Mouse (Mus musculus): ENCODE data around the gene Hdac5. TPM values are rescaled to one million over a fixed set of nuclear protein-coding genes. Genes with fewer than 3 reads are reported as not detected.

Hdac5 gene
- polyA plus RNA-seq, 1 experiment from 2014 or later: 88.2 TPM

Small RNA genes lying within 50 kb of the gene (microRNA-seq; reads per million reads assigned to microRNA genes)
- 3.2 reads per million, percentile 6 among the genes with 10 or more reads in this experiment for gene Mir8101

Other genes starting within 250 kb of the Hdac5 start
- gene Cfap97d1, start 245.9 kb downstream of the Hdac5 start, polyA plus RNA-seq (2015; fragmentation: Nextera tagmentation; extraction: Ambion mirVana): not detected in 2 replicates
- 8.5 and 8.7 TPM in 2 replicates for gene Dusp3, start 243.2 kb downstream of the Hdac5 start, polyA plus RNA-seq (2015; fragmentation: Nextera tagmentation; extraction: Ambion mirVana)
- 40.8 and 41.0 TPM in 2 replicates for gene Mpp3, start 201.7 kb downstream of the Hdac5 start, polyA plus RNA-seq (2015; fragmentation: Nextera tagmentation; extraction: Ambion mirVana)
- 0.27 and 0.31 TPM in 2 replicates for gene Cd300lg, start 188.7 kb downstream of the Hdac5 start, polyA plus RNA-seq (2015; fragmentation: Nextera tagmentation; extraction: Ambion mirVana)
- gene Mpp2, start 141.7 kb downstream of the Hdac5 start, polyA plus RNA-seq (2015; fragmentation: Nextera tagmentation; extraction: Ambion mirVana): 19.8 and 22.0 TPM in 2 replicates
- gene Ppy, start 128.8 kb downstream of the Hdac5 start, polyA plus RNA-seq (2015; fragmentation: Nextera tagmentation; extraction: Ambion mirVana): not detected in 2 replicates
- not detected in 2 replicates for gene Pyy, start 122.3 kb downstream of the Hdac5 start, polyA plus RNA-seq (2015; fragmentation: Nextera tagmentation; extraction: Ambion mirVana)
- not detected in 2 replicates for gene Nags, start 84.7 kb downstream of the Hdac5 start, polyA plus RNA-seq (2015; fragmentation: Nextera tagmentation; extraction: Ambion mirVana)
- 35.6 and 39.0 TPM in 2 replicates for gene Tmem101, start 73.8 kb downstream of the Hdac5 start, polyA plus RNA-seq (2015; fragmentation: Nextera tagmentation; extraction: Ambion mirVana)
- gene Lsm12, start 44.9 kb downstream of the Hdac5 start, polyA plus RNA-seq (2015; fragmentation: Nextera tagmentation; extraction: Ambion mirVana): 155 and 158 TPM in 2 replicates
- gene G6pc3, start 40.5 kb downstream of the Hdac5 start, polyA plus RNA-seq (2015; fragmentation: Nextera tagmentation; extraction: Ambion mirVana): 21.5 and 25.6 TPM in 2 replicates
- gene BC030867, start 18.7 kb upstream of the Hdac5 start, polyA plus RNA-seq (2015; fragmentation: Nextera tagmentation; extraction: Ambion mirVana): 11.0 and 13.7 TPM in 2 replicates
- not detected in 2 replicates for gene Asb16, start 38.6 kb upstream of the Hdac5 start, polyA plus RNA-seq (2015; fragmentation: Nextera tagmentation; extraction: Ambion mirVana)
- gene Tmub2, start 54.8 kb upstream of the Hdac5 start, polyA plus RNA-seq (2015; fragmentation: Nextera tagmentation; extraction: Ambion mirVana): 63.2 and 69.6 TPM in 2 replicates
- gene Atxn7l3, start 66.5 kb upstream of the Hdac5 start, polyA plus RNA-seq (2015; fragmentation: Nextera tagmentation; extraction: Ambion mirVana): 21.8 and 22.7 TPM in 2 replicates
- gene Ubtf, start 89.6 kb upstream of the Hdac5 start, polyA plus RNA-seq (2015; fragmentation: Nextera tagmentation; extraction: Ambion mirVana): 96.1 and 98.8 TPM in 2 replicates
- 2.6 and 6.5 TPM in 2 replicates for gene Slc4a1, start 136.0 kb upstream of the Hdac5 start, polyA plus RNA-seq (2015; fragmentation: Nextera tagmentation; extraction: Ambion mirVana)
- gene Rundc3a, start 163.2 kb upstream of the Hdac5 start, polyA plus RNA-seq (2015; fragmentation: Nextera tagmentation; extraction: Ambion mirVana): 93.9 and 94.8 TPM in 2 replicates
- 157 and 159 TPM in 2 replicates for gene Slc25a39, start 177.8 kb upstream of the Hdac5 start, polyA plus RNA-seq (2015; fragmentation: Nextera tagmentation; extraction: Ambion mirVana)
- 49.5 and 53.9 TPM in 2 replicates for gene Grn, start 200.1 kb upstream of the Hdac5 start, polyA plus RNA-seq (2015; fragmentation: Nextera tagmentation; extraction: Ambion mirVana)
- 8.5 and 9.3 TPM in 2 replicates for gene Fam171a2, start 217.5 kb upstream of the Hdac5 start, polyA plus RNA-seq (2015; fragmentation: Nextera tagmentation; extraction: Ambion mirVana)
- 2.9 and 3.8 TPM in 2 replicates for gene Itga2b, start 240.0 kb upstream of the Hdac5 start, polyA plus RNA-seq (2015; fragmentation: Nextera tagmentation; extraction: Ambion mirVana)

Measured in forebrain, embryonic 13.5 days (tissue).